Mouse (Mus musculus): ENCODE data around the gene Mmaa. TPM values are rescaled to one million over a fixed set of nuclear protein-coding genes. Genes with fewer than 3 reads are reported as not detected.

Mmaa gene
- total RNA-seq, 1 experiment, result 3.0 TPM

DNA sequence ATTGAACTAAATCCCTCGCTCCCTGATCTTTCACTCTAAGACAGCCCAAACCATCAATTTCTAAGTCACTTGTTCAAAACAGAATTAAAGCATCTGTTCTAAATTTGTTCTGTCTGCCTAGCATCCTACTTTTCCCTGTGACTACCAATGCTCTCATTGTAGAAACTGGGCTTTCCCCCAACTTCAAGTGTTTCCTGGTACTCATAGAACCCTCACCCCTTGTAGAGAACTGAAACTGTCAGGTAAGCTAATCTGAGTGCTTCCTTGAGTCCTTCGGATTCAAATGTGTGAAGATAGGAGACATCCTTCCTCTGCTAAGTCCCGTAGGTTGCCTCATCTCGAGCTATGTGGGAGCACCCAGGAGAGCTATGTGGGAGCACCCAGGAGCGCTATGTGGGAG lies 32.8 kb downstream of the Mmaa start:
- no peaks in the 10 kb centered on the region for H3K9me3 ChIP-seq (ENCODE audit: control insufficient read depth, insufficient read depth, low read depth, low read length)
- no peak overlapping the region for H3K9ac ChIP-seq (ENCODE audit: insufficient read depth, low read depth, low read length, poor library complexity, severe bottlenecking)
- DNase-seq (ENCODE audit: low read depth, low spot score), result no peak
- H3K27ac ChIP-seq (ENCODE audit: insufficient read depth, low read depth, low read length, poor library complexity, severe bottlenecking), result no peak overlapping the region
- no peaks in the 10 kb centered on the region for H3K4me1 ChIP-seq (ENCODE audit: control insufficient read depth in 2 of 2, insufficient read depth in 2 of 2, low read length in 2 of 2, poor library complexity in 1 of 2)
- TF ChIP-seq ZNF384 (IDR thresholded peaks at IDR 0.05; ENCODE audit: low read depth, low read length), result no peak
- no peak for TF ChIP-seq ZC3H11A (IDR thresholded peaks at IDR 0.05; ENCODE audit: borderline replicate concordance, low read depth, low read length)
- TF ChIP-seq MAFK (IDR thresholded peaks at IDR 0.05; ENCODE audit: insufficient read depth, low read depth, low read length), result no peak
- in situ Hi-C loops (cut with MboI; ENCODE audit: low sequenced_read_pairs in 2 of 2, unreplicated experiment in 2 of 2), result no loop called here
- H3K36me3 ChIP-seq (ENCODE audit: control insufficient read depth, insufficient read depth, low read length, poor library complexity, severe bottlenecking), result no peaks in the 10 kb centered on the region
- no peak overlapping the region for H3K4me3 ChIP-seq (ENCODE audit: insufficient read depth in 1 of 2, low read depth in 1 of 2, low read length in 2 of 2, poor library complexity in 1 of 2, severe bottlenecking in 1 of 2)

DNA sequence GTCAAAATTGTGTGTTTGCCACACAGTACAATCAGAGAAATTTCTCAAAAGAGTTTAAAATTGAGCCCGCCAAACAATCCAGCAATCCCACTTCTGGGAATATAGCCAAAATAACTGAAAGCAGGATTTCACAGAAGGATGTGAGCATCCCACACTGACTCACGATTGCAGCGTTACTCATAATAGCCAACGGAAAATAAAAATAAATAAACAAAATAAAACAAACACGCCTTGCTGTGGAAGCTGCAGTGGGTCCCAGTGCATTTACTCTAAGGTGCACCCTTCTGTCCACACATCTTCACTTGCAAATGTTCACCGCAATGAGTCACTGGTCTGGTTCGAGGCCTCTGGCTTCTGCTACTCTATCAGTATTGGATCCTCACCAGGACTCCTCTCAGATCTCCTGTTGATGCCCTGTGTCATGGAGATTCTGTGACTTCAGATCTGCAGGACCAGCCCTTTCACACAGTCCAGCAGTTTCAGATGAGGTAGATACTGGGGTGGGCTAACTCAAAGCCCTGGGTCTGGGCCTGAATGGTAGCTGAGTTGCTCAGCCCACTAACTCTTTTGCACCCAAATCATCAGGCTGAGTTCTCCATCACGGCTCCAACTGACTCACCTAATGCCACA lies 38.5 kb downstream of the Mmaa start:
- H3K36me3 ChIP-seq (ENCODE audit: control insufficient read depth, insufficient read depth, low read length, poor library complexity, severe bottlenecking), result no peaks in the 10 kb centered on the region
- no peak overlapping the region for H3K4me3 ChIP-seq (ENCODE audit: insufficient read depth in 1 of 2, low read depth in 1 of 2, low read length in 2 of 2, poor library complexity in 1 of 2, severe bottlenecking in 1 of 2)
- no peaks in the 10 kb centered on the region for H3K4me1 ChIP-seq (ENCODE audit: control insufficient read depth in 2 of 2, insufficient read depth in 2 of 2, low read length in 2 of 2, poor library complexity in 1 of 2)
- no peaks in the 10 kb centered on the region for H3K9me3 ChIP-seq (ENCODE audit: control insufficient read depth, insufficient read depth, low read depth, low read length)
- H3K27ac ChIP-seq (ENCODE audit: insufficient read depth, low read depth, low read length, poor library complexity, severe bottlenecking), result no peak overlapping the region
- in situ Hi-C loops (cut with MboI; ENCODE audit: low sequenced_read_pairs in 2 of 2, unreplicated experiment in 2 of 2), result no loop called here
- H3K9ac ChIP-seq (ENCODE audit: insufficient read depth, low read depth, low read length, poor library complexity, severe bottlenecking), result no peak overlapping the region
- TF ChIP-seq ZNF384 (IDR thresholded peaks at IDR 0.05; ENCODE audit: low read depth, low read length) (no peak), CHD2 (IDR thresholded peaks at IDR 0.05; ENCODE audit: low read depth, low read length) (no peak), ZC3H11A (IDR thresholded peaks at IDR 0.05; ENCODE audit: borderline replicate concordance, low read depth, low read length) (no peak), MAFK (IDR thresholded peaks at IDR 0.05; ENCODE audit: insufficient read depth, low read depth, low read length) (no peak), HCFC1 (IDR thresholded peaks at IDR 0.05; ENCODE audit: borderline replicate concordance, insufficient read depth, low read length) (no peak)
- no peak for DNase-seq (ENCODE audit: low read depth, low spot score)

DNA sequence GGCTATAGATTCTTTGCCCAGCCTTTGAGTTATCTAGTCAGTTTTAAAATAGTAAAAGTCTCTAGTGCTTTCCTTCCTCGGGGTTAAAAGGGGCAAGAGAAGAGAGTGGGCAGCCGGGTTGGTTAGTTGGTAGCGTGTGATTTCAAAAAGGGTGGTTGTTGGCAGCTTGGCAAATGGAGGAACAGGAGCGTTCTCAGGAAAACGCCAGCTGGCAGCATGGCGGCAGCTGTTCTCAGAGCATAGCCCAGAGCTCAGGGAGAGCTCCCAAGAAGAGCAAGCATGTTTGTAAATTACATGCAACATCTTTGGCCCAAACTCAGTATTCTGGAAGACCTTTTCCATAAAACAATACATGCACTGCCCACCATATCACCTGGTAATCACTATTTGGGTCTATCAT lies 41.0 kb downstream of the Mmaa start:
- Histone ChIP-seq H3K36me3 (ENCODE audit: control insufficient read depth, insufficient read depth, low read length, poor library complexity, severe bottlenecking) (no peaks in the 10 kb centered on the region), H3K4me3 (ENCODE audit: insufficient read depth in 1 of 2, low read depth in 1 of 2, low read length in 2 of 2, poor library complexity in 1 of 2, severe bottlenecking in 1 of 2) (no peak overlapping the region), H3K4me1 (ENCODE audit: control insufficient read depth in 2 of 2, insufficient read depth in 2 of 2, low read length in 2 of 2, poor library complexity in 1 of 2) (no peaks in the 10 kb centered on the region), H3K9me3 (ENCODE audit: control insufficient read depth, insufficient read depth, low read depth, low read length) (no peaks in the 10 kb centered on the region), H3K27ac (ENCODE audit: insufficient read depth, low read depth, low read length, poor library complexity, severe bottlenecking) (no peak overlapping the region), H3K9ac (ENCODE audit: insufficient read depth, low read depth, low read length, poor library complexity, severe bottlenecking) (no peak overlapping the region)
- in situ Hi-C loops (cut with MboI; ENCODE audit: low sequenced_read_pairs in 2 of 2, unreplicated experiment in 2 of 2), result no loop called here
- no peak for DNase-seq (ENCODE audit: low read depth, low spot score)
- TF ChIP-seq CHD2 (IDR thresholded peaks at IDR 0.05; ENCODE audit: low read depth, low read length) (no peak), ZNF384 (IDR thresholded peaks at IDR 0.05; ENCODE audit: low read depth, low read length) (no peak), ZC3H11A (IDR thresholded peaks at IDR 0.05; ENCODE audit: borderline replicate concordance, low read depth, low read length) (no peak), HCFC1 (IDR thresholded peaks at IDR 0.05; ENCODE audit: borderline replicate concordance, insufficient read depth, low read length) (no peak), MAFK (IDR thresholded peaks at IDR 0.05; ENCODE audit: insufficient read depth, low read depth, low read length) (no peak)

DNA sequence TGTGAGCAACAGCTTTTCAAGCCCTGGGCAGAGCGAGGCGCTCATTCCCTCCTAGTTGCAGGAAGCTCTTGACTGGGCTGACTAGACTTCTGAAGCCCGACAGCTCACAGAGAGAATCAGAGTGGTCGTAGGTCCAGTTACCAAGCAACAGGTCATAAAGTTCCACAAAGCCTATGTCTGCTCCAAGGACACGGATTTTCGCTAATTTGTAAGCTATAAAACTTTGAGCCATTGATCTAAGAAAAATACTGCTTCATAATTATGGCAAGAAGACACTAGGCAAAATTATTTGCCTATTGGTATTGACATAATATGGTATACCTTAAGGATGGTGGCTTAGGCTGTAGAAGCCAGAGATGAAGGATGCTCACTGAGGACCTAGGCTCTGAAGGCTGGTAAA lies 46.3 kb downstream of the Mmaa start, which contains the start of gene 1700011L22Rik:
TSS of gene 1700011L22Rik (minus strand) at position 101 of the 400 bp plus-strand sequence.
- Histone ChIP-seq H3K36me3 (ENCODE audit: control insufficient read depth, insufficient read depth, low read length, poor library complexity, severe bottlenecking) (no peaks in the 10 kb centered on the region), H3K4me1 (ENCODE audit: control insufficient read depth in 2 of 2, insufficient read depth in 2 of 2, low read length in 2 of 2, poor library complexity in 1 of 2) (no peaks in the 10 kb centered on the region), H3K27ac (ENCODE audit: insufficient read depth, low read depth, low read length, poor library complexity, severe bottlenecking) (no peak within 1 kb of the TSS), H3K9me3 (ENCODE audit: control insufficient read depth, insufficient read depth, low read depth, low read length) (no peaks in the 10 kb centered on the region), H3K4me3 (ENCODE audit: insufficient read depth in 1 of 2, low read depth in 1 of 2, low read length in 2 of 2, poor library complexity in 1 of 2, severe bottlenecking in 1 of 2) (no peak within 1 kb of the TSS), H3K9ac (ENCODE audit: insufficient read depth, low read depth, low read length, poor library complexity, severe bottlenecking) (no peak within 1 kb of the TSS)
- TF ChIP-seq ZC3H11A (IDR thresholded peaks at IDR 0.05; ENCODE audit: borderline replicate concordance, low read depth, low read length) (no peak), MAFK (IDR thresholded peaks at IDR 0.05; ENCODE audit: insufficient read depth, low read depth, low read length) (no peak), CHD2 (IDR thresholded peaks at IDR 0.05; ENCODE audit: low read depth, low read length) (no peak), ZNF384 (IDR thresholded peaks at IDR 0.05; ENCODE audit: low read depth, low read length) (no peak), HCFC1 (IDR thresholded peaks at IDR 0.05; ENCODE audit: borderline replicate concordance, insufficient read depth, low read length) (no peak)
- DNase-seq (ENCODE audit: low read depth, low spot score), result no peak
- in situ Hi-C loops (cut with MboI; ENCODE audit: low sequenced_read_pairs in 2 of 2, unreplicated experiment in 2 of 2), result no loop called here

DNA sequence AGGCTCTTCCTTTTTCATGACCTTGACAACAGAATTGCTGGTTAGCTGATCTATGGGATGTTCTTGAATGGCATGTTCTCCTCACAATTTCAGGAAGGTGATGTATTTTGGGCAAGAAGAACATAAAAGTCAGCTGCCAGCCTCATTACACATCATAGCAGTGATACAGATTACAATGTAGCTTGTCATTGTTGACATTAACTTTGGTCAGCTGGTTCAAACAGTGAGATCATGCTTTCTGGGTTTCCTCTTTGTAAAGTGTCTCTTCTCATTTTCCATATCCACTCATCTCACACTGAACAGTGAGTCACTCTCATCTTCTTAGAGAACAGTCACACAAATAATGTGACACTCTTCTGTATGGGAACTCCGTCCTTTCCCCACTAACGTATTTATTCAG lies 51.3 kb downstream of the Mmaa start:
- DNase-seq (ENCODE audit: low read depth, low spot score), result no peak
- Histone ChIP-seq H3K36me3 (ENCODE audit: control insufficient read depth, insufficient read depth, low read length, poor library complexity, severe bottlenecking) (no peaks in the 10 kb centered on the region), H3K9me3 (ENCODE audit: control insufficient read depth, insufficient read depth, low read depth, low read length) (no peaks in the 10 kb centered on the region), H3K4me1 (ENCODE audit: control insufficient read depth in 2 of 2, insufficient read depth in 2 of 2, low read length in 2 of 2, poor library complexity in 1 of 2) (no peaks in the 10 kb centered on the region), H3K27ac (ENCODE audit: insufficient read depth, low read depth, low read length, poor library complexity, severe bottlenecking) (no peak overlapping the region), H3K9ac (ENCODE audit: insufficient read depth, low read depth, low read length, poor library complexity, severe bottlenecking) (no peak overlapping the region), H3K4me3 (ENCODE audit: insufficient read depth in 1 of 2, low read depth in 1 of 2, low read length in 2 of 2, poor library complexity in 1 of 2, severe bottlenecking in 1 of 2) (no peak overlapping the region)
- in situ Hi-C loops (cut with MboI; ENCODE audit: low sequenced_read_pairs in 2 of 2, unreplicated experiment in 2 of 2), result no loop called here
- TF ChIP-seq MAFK (IDR thresholded peaks at IDR 0.05; ENCODE audit: insufficient read depth, low read depth, low read length), result no peak
- TF ChIP-seq ZC3H11A (IDR thresholded peaks at IDR 0.05; ENCODE audit: borderline replicate concordance, low read depth, low read length), result no peak
- no peak for TF ChIP-seq CHD2 (IDR thresholded peaks at IDR 0.05; ENCODE audit: low read depth, low read length)
- TF ChIP-seq HCFC1 (IDR thresholded peaks at IDR 0.05; ENCODE audit: borderline replicate concordance, insufficient read depth, low read length), result no peak
- no peak for TF ChIP-seq ZNF384 (IDR thresholded peaks at IDR 0.05; ENCODE audit: low read depth, low read length)
